Mouse (Mus musculus) neural tube, embryonic 11.5 days (tissue): Measurements from ENCODE around the gene Ublcp1. TPM values are rescaled to one million over a fixed set of nuclear protein-coding genes. Genes with fewer than 3 reads are reported as not detected.

Experiments used
- ATAC-seq: fragments of 200-750 bp; cut with Nextera tagmentation; 2 replicates; pipeline ENCODE4 v1.8.0; 2017; ENCODE audit warnings: moderate number of reproducible peaks, mild to moderate bottlenecking, moderate TSS enrichment, moderate library complexity; ENCODE audit not compliant: insufficient read depth, low FRiP score, low TSS enrichment
- DNase-seq: peaks from one replicate; pipeline ENCODE4 v3.0.0-alpha.2; 2015; ENCODE audit warnings: low spot score
- H3K27ac ChIP-seq: fragments of 300-500 bp; sonication (generic); 2 replicates; pipeline ENCODE4 v1.5.1; 2014; ENCODE audit warnings: low read depth, mild to moderate bottlenecking, low read length
- H3K27me3 ChIP-seq: fragments of 300-500 bp; sonication (generic); 2 replicates; pipeline ENCODE4 v1.6.1; 2014; ENCODE audit warnings: mild to moderate bottlenecking, low read length, mixed read lengths; ENCODE audit not compliant: control insufficient read depth, insufficient read depth
- H3K36me3 ChIP-seq: fragments of 300-500 bp; sonication (generic); 2 replicates; pipeline ENCODE4 v1.6.1; 2014; ENCODE audit warnings: mild to moderate bottlenecking, low read length, moderate library complexity, mixed read lengths; ENCODE audit not compliant: control insufficient read depth, insufficient read depth
- H3K4me1 ChIP-seq: fragments of 300-500 bp; sonication (generic); 2 replicates; pipeline ENCODE4 v1.6.1; 2014; ENCODE audit warnings: low read length, mixed read lengths; ENCODE audit not compliant: control insufficient read depth, insufficient read depth
- H3K4me2 ChIP-seq: fragments of 300-500 bp; sonication (generic); 2 replicates; pipeline ENCODE4 v1.6.1; 2014; ENCODE audit warnings: low read depth, mild to moderate bottlenecking, moderate library complexity
- H3K4me3 ChIP-seq: fragments of 300-500 bp; sonication (generic); 2 replicates; pipeline ENCODE4 v1.5.1; 2014; ENCODE audit warnings: low read depth, low read length
- H3K9ac ChIP-seq: fragments of 300-500 bp; sonication (generic); 2 replicates; pipeline ENCODE4 v1.6.1; 2014; ENCODE audit warnings: mild to moderate bottlenecking, low read length
- H3K9me3 ChIP-seq: fragments of 300-500 bp; sonication (generic); 2 replicates; pipeline ENCODE4 v1.6.1; 2016; ENCODE audit warnings: low read length; ENCODE audit not compliant: control insufficient read depth
- WGBS: fragments of 180-500 bp; shearing (Covaris S2); extraction: QIAGEN DNeasy Blood & Tissue Kit; methylation state at CpG from one replicate; pipeline ENCODE4 v1.1.7; 2014; 5-methylcytosine and 5-hydroxymethylcytosine counted together
- polyA plus RNA-seq: library from polyadenylated mRNA; unstranded; fragments of >200 nt; fragmentation: Nextera tagmentation; extraction: Ambion mirVana; gene quantifications from 2 replicates; pipeline ENCODE4 v1.2.1, GENCODE M21; 2014

The Ublcp1 gene
- polyA plus RNA-seq, 1 experiment from 2014 or later, result 73.8 TPM

DNA sequence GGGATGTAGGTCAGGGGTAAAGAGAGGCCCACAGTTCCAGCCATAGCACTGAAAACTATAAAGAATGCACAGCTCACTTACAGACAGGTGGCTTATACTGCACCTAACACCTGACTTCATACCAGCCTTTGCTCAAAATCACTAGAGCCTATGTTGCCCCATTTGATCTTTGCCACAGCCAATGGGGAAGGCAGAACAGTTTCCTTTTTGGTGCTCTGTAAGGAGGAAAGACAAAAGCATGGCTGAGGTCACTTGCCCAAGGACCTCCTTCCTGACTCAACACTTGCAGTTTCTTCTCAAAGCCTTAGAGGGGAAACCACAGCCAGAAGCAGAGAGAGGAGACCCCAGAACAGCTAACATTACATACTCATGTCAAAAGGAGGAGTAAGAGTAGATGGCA is 19.3 kb downstream of the Ublcp1 start:
- H3K9ac ChIP-seq, result no peak overlapping the region
- H3K27me3 ChIP-seq, result no peaks in the 10 kb centered on the region
- H3K9me3 ChIP-seq, result no peaks in the 10 kb centered on the region
- no peaks in the 10 kb centered on the region for H3K36me3 ChIP-seq
- H3K4me2 ChIP-seq, result no peak overlapping the region
- H3K27ac ChIP-seq, result no peak overlapping the region
- ATAC-seq (no peak), DNase-seq (no peak)
- no peaks in the 10 kb centered on the region for H3K4me1 ChIP-seq
- H3K4me3 ChIP-seq, result no peak overlapping the region

DNA sequence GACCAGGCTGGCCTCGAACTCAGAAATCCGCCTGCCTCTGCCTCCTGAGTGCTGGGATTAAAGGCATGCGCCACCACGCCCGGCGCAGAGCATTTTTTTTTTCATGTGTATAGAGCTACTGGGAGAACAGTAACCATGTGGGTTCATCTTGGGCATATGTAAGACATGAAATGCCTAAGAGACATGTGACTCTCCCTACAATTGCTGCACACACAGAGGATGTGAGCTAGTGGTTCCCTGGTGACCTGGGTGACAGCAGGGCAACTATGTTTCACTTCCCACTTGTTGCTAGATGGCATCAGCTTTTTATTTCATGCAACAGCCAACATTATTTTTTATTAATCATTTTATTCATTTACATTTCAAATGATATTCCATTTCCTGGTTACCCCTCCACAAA is 32.5 kb downstream of the Ublcp1 start:
- Histone ChIP-seq H3K9me3 (no peaks in the 10 kb centered on the region), H3K4me3 (no peak overlapping the region), H3K4me1 (no peaks in the 10 kb centered on the region), H3K36me3 (no peaks in the 10 kb centered on the region), H3K4me2 (no peak overlapping the region), H3K27me3 (no peaks in the 10 kb centered on the region), H3K9ac (no peak overlapping the region), H3K27ac (no peak overlapping the region)
- no peak for ATAC-seq
- DNase-seq, result no peak
- 94% methylated on average over 6 of the region's 6 CpGs for WGBS

DNA sequence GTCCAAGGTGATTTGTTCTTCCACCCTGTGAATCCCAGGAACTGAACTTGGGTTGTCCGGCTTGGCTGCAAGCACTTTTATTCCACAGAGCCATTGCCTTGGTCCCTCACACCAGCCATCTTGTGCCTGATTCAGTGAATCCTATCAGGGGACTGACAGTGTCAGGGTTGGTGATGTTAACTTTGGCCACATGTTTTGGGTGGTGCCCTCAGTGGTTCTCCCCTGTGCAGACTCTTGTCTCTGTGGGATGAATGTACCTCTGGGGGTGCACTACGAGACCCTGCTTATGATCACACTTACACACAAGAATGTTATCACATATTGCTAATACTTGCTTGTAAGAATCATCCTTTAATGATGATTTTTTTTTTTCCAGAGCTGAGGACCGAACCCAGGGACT is 40.3 kb downstream of the Ublcp1 start:
- H3K4me2 ChIP-seq, result no peak overlapping the region
- no peaks in the 10 kb centered on the region for H3K9me3 ChIP-seq
- H3K27ac ChIP-seq, result no peak overlapping the region
- DNase-seq (no peak), ATAC-seq (no peak)
- H3K36me3 ChIP-seq, result no peaks in the 10 kb centered on the region
- H3K4me3 ChIP-seq, result no peak overlapping the region
- WGBS, result 89% methylated on average over 3 of the region's 3 CpGs
- H3K4me1 ChIP-seq, result no peaks in the 10 kb centered on the region
- H3K27me3 ChIP-seq, result no peaks in the 10 kb centered on the region
- H3K9ac ChIP-seq, result no peak overlapping the region

DNA sequence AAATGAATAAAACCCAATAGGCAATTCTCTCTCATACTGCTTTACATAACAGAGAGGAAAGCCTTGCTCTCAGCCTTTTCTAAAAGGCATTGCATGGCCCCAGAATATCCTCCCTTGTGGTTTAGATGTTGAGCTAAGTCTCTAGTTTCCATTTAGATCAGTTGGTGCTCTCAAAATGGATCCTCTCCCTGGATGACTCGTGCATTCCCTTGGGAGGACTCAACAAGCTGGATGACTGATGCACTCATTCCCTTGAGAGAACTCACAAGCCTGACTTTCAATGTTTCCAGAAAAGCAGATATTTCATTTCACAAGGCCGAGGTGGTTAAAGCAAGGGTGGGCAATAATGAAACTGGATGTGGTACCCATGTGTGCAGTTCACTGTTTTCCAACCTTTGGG is 42.3 kb downstream of the Ublcp1 start:
- Histone ChIP-seq H3K4me2 (no peak overlapping the region), H3K9me3 (no peaks in the 10 kb centered on the region), H3K27ac (no peak overlapping the region), H3K36me3 (no peaks in the 10 kb centered on the region), H3K4me1 (no peaks in the 10 kb centered on the region), H3K9ac (no peak overlapping the region), H3K27me3 (no peaks in the 10 kb centered on the region), H3K4me3 (no peak overlapping the region)
- DNase-seq (no peak), ATAC-seq (no peak)
- WGBS, result 84% methylated on average over 2 of the region's 2 CpGs

DNA sequence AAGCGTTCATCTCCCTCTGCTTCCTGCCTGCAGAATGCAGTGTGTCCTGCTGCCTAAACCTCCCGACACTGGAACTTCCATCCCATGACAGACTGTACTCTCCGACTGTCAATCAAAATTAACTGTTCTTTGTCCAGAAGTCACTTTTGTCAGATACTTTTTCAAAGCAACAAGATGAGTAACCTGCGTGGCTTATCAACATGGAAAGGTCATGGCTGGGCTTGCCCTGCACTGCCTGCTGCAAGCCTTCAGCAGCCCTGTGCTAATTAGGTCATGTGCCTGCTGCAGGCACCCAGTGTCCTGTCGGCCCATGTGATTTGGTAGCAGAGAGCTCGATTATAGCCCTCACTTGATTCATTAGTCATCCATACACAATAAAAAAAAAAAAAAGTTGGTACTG is 44.7 kb downstream of the Ublcp1 start:
- no peak overlapping the region for H3K4me2 ChIP-seq
- WGBS, result 76% methylated on average over 6 of the region's 6 CpGs
- no peaks in the 10 kb centered on the region for H3K36me3 ChIP-seq
- H3K4me1 ChIP-seq, result no peaks in the 10 kb centered on the region
- H3K9me3 ChIP-seq, result no peaks in the 10 kb centered on the region
- ATAC-seq, result no peak
- H3K27me3 ChIP-seq, result no peaks in the 10 kb centered on the region
- H3K9ac ChIP-seq, result no peak overlapping the region
- H3K27ac ChIP-seq, result no peak overlapping the region
- no peak for DNase-seq
- H3K4me3 ChIP-seq, result no peak overlapping the region

DNA sequence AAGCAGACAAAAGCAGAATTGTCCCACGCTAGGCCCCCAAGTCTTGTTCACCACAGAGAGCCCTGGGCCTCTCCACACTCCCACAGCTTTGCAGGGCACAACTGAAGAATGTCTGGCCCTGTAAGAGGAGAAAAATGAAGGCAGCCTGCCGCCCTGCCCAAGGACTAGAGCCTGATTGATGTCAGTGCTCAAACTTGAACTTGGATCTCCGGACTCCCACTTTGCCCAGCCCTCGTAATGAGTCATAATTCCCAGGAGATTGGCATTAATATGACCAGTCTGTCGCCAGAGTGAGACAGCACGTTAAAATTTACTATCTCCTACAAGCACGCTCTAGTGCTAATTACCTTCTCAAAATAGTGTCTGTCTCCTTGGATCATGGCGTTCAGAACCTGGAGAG is 45.3 kb downstream of the Ublcp1 start:
- H3K4me2 ChIP-seq, result no peak overlapping the region
- ATAC-seq (no peak), DNase-seq (no peak)
- H3K27me3 ChIP-seq, result no peaks in the 10 kb centered on the region
- H3K27ac ChIP-seq, result no peak overlapping the region
- no peaks in the 10 kb centered on the region for H3K36me3 ChIP-seq
- H3K9me3 ChIP-seq, result no peaks in the 10 kb centered on the region
- H3K9ac ChIP-seq, result no peak overlapping the region
- no peaks in the 10 kb centered on the region for H3K4me1 ChIP-seq
- 70% methylated on average over 8 of the region's 8 CpGs for WGBS
- H3K4me3 ChIP-seq, result no peak overlapping the region

DNA sequence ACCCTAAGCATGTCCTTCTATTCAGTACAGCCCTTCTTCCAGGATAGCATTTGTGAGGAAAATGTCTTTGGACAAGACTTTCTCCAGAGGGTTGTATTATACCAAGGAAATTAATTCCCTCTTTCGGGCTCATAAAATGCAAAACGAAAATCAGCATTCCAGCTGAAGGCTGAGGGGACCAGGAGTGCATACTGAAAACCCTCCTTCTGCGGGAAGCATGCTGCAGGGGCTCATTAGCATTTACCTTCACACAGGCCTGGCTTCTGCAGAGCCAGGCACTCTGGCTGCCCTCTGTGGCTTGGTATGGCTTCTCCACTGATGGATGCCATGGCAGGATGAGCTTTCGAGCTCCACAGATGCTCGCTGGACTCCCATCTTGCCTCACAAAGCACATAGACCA is 46.3 kb downstream of the Ublcp1 start:
- Histone ChIP-seq H3K9ac (no peak overlapping the region), H3K36me3 (no peaks in the 10 kb centered on the region), H3K4me2 (no peak overlapping the region), H3K4me1 (no peaks in the 10 kb centered on the region), H3K27ac (no peak overlapping the region), H3K9me3 (no peaks in the 10 kb centered on the region), H3K4me3 (no peak overlapping the region), H3K27me3 (no peaks in the 10 kb centered on the region)
- no peak for ATAC-seq
- DNase-seq, result no peak
- 52% methylated on average over 5 of the region's 5 CpGs for WGBS

DNA sequence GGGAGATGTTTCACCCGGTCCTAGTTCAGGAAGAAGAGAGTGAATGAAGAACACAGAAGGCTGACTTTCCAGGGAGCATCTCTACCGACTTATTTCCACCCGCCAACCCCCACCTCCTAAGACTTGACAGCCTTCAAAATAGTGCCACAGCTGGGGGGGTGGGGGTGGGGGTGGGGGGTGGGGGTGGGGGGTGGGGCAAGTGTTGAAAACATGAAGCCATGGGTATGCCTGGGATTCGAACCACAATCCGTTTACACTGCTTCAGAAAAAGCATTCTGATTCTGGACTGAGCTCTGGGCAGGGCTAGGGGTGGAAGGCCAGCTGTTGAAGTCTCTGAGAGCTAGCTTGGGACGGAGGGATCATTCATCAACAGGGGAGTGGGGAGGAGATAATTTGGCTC is 47.0 kb downstream of the Ublcp1 start:
- 59% methylated on average over 6 of the region's 6 CpGs for WGBS
- no peak for ATAC-seq
- Histone ChIP-seq H3K27ac (no peak overlapping the region), H3K4me3 (no peak overlapping the region), H3K9ac (no peak overlapping the region; the same call in 1 of the 2 replicates), H3K36me3 (no peaks in the 10 kb centered on the region), H3K4me2 (no peak overlapping the region), H3K27me3 (no peaks in the 10 kb centered on the region), H3K4me1 (no peaks in the 10 kb centered on the region), H3K9me3 (no peaks in the 10 kb centered on the region)
- DNase-seq, result no peak

DNA sequence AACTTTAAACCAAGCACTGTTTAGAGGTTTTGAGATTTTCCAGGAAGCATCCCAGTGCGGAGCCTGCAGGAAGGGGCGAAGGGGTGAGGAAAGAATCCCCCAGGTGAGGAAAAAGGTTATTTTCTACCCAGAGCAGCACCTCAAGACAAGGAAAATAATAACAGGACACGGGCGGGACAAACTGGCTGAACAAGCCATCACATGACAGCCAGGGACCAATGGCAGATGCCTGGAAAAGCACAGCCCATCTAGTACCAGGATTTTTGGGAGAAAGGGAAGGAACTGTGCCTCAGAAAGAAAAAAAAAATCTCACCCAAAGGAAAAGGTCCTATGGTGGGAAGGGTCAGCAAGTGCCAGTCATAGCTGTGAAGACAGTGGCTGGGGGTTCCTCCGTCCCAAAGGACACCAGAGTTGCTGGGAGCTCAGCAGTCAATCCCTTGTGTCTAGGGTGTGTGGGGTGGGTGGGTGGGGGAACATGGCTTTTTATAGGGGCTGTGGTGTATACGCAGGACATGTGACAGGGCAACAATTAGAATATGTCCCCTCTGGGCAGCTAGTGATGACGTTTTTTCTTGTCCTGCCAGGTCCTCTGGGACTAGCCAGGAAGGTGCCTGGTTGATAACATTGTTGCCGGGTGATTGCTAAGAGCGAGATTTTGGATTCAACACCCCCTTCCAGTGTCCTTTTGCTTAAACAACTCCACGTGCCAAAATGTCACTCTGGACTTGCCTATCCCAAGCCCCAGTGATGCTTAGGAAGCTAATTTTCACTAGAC is 47.8 kb downstream of the Ublcp1 start:
- no peak overlapping the region for H3K9ac ChIP-seq
- no peaks in the 10 kb centered on the region for H3K27me3 ChIP-seq
- no peaks in the 10 kb centered on the region for H3K36me3 ChIP-seq
- no peak overlapping the region for H3K4me2 ChIP-seq
- H3K4me1 ChIP-seq, result no peaks in the 10 kb centered on the region
- WGBS, result 84% methylated on average over 10 of the region's 10 CpGs
- no peak for DNase-seq
- ATAC-seq, result no peak
- no peak overlapping the region for H3K27ac ChIP-seq
- no peaks in the 10 kb centered on the region for H3K9me3 ChIP-seq
- no peak overlapping the region for H3K4me3 ChIP-seq
